Mouse (Mus musculus) liver, adult 2 months (tissue): ENCODE results near the gene Dlg1.

Source experiments
- CTCF ChIP-seq: fragments of 200-500 bp; IDR thresholded peaks from 2 replicates; pipeline ENCODE4 v1.5.1; 2011; ENCODE audit warnings: low read depth, low read length, control low read depth
- POLR2A ChIP-seq: fragments of 200-500 bp; IDR thresholded peaks from 2 replicates; pipeline ENCODE4 v1.6.1; 2011; ENCODE audit warnings: low read length, control low read depth; ENCODE audit not compliant: insufficient read depth; ENCODE audit errors: extremely low read depth

DNA sequence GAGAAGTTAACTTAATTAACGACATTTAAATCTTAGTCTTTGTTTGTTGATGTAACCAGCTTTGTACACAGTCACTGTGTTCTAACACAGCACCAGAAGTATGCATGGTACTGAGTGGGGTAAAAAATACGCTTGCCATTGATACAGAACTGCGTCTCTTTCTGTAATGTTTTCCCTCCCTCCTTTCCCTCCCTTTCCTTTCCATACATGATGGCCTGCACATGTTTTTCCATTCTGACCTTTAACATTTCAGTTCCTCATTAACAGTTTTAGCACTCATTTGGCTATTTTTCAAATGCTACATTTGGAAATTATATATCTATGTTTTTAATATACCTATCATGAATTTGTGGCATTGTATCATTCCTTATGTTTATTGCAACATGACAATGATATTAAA, 181.0 kb downstream of the Dlg1 start:
- no peak for TF ChIP-seq POLR2A
- no peak for TF ChIP-seq CTCF
